Mouse (Mus musculus) heart, embryonic 11.5 days (tissue): ENCODE results near the gene Tarsl2. TPM values are rescaled to one million over a fixed set of nuclear protein-coding genes. Genes with fewer than 3 reads are reported as not detected.

Experiments
- ATAC-seq: fragments of 200-750 bp; cut with Nextera tagmentation; replicated peaks from 2 replicates; pipeline ENCODE4 v1.8.0; 2017; ENCODE audit warnings: moderate library complexity; ENCODE audit not compliant: insufficient number of reproducible peaks, low FRiP score, low TSS enrichment
- H3K27ac ChIP-seq: fragments of 300-500 bp; sonication (generic); 2 replicates; pipeline ENCODE4 v1.5.1; 2014; ENCODE audit warnings: mild to moderate bottlenecking, low read depth, low read length
- H3K27me3 ChIP-seq: fragments of 300-500 bp; sonication (generic); 2 replicates; pipeline ENCODE4 v1.6.1; 2014; ENCODE audit warnings: mild to moderate bottlenecking, low read length, mixed read lengths; ENCODE audit not compliant: control insufficient read depth, insufficient read depth
- H3K36me3 ChIP-seq: fragments of 300-500 bp; sonication (generic); 2 replicates; pipeline ENCODE4 v1.6.1; 2014; ENCODE audit warnings: mild to moderate bottlenecking, low read length, moderate library complexity, mixed read lengths; ENCODE audit not compliant: control insufficient read depth, insufficient read depth
- H3K4me1 ChIP-seq: fragments of 300-500 bp; sonication (generic); 2 replicates; pipeline ENCODE4 v1.6.1; 2014; ENCODE audit warnings: low read length; ENCODE audit not compliant: control insufficient read depth, insufficient read depth
- H3K4me2 ChIP-seq: fragments of 300-500 bp; sonication (generic); 2 replicates; pipeline ENCODE4 v1.6.1; 2014; ENCODE audit warnings: mild to moderate bottlenecking, moderate library complexity
- H3K4me3 ChIP-seq: fragments of 300-500 bp; sonication (generic); 2 replicates; pipeline ENCODE4 v1.5.1; 2014; ENCODE audit warnings: low read depth, low read length
- H3K9ac ChIP-seq: fragments of 300-500 bp; sonication (generic); 2 replicates; pipeline ENCODE4 v1.6.1; 2014; ENCODE audit warnings: mild to moderate bottlenecking, low read depth, low read length, moderate library complexity
- H3K9me3 ChIP-seq: fragments of 300-500 bp; sonication (generic); replicated peaks from 2 replicates; pipeline ENCODE4 v1.6.1; 2016; ENCODE audit warnings: low read length; ENCODE audit not compliant: control insufficient read depth
- WGBS: fragments of 180-500 bp; shearing (Covaris S2); extraction: QIAGEN DNeasy Blood & Tissue Kit; methylation state at CpG from one replicate; pipeline ENCODE4 v1.1.7; 2014; ENCODE audit not compliant: insufficient replicate concordance; 5-methylcytosine and 5-hydroxymethylcytosine counted together
- polyA plus RNA-seq: library from polyadenylated mRNA; unstranded; fragments of >200 nt; fragmentation: Nextera tagmentation; extraction: Ambion mirVana; gene quantifications from 2 replicates; pipeline ENCODE4 v1.2.1, GENCODE M21; 2014

The Tarsl2 gene
- polyA plus RNA-seq, 1 experiment from 2014 or later: 19.5 TPM

DNA sequence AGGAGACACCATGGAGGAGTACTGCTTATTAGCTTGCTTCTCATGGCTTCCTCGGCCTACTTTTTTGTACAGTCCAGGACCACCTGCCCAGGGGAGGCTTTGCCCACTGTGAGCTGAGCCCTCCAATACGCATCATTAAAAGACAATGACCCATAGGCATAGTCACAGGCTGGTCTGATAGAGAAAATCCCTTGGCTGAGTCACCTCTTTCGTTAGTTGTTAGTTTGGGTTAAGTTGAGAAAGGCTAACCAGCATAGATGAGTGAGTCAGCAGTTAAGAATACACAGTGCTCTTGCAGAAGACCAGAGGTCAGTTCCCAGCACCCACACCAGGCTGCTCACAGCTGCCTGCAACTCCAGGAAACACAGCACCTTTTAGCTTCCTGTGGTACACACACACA, 21.4 kb upstream of the Tarsl2 start:
- WGBS: 78% methylated on average over 3 of the region's 3 CpGs
- H3K4me2 ChIP-seq: no peak overlapping the region
- H3K9me3 ChIP-seq: no peaks in the 10 kb centered on the region
- no peak for ATAC-seq
- H3K27me3 ChIP-seq: no peaks in the 10 kb centered on the region
- H3K9ac ChIP-seq: no peak overlapping the region
- no peak overlapping the region for H3K4me3 ChIP-seq
- H3K27ac ChIP-seq: no peak overlapping the region
- no peaks in the 10 kb centered on the region for H3K36me3 ChIP-seq
- no peaks in the 10 kb centered on the region for H3K4me1 ChIP-seq

DNA sequence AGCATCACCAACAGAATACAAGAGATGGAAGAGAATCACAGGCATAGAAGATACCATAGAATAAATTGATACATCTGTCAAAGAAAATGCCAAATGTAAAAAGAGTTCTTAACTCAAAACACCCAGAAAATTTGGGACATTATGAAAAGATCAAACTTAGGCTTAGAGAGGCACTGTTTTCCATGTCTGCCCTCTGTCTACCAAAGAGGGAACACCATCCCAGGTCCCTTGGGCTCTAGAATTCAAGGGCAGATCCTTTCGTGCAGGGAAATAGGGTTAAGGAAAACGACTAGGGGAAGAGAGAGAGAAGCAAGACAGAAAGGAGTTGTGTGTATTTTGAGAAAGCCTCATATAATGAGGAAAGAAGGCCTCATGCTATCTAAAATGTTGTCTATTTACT, 19.2 kb upstream of the Tarsl2 start:
- no peak overlapping the region for H3K27ac ChIP-seq
- H3K9ac ChIP-seq: no peak overlapping the region
- no peak for ATAC-seq
- H3K27me3 ChIP-seq: no peaks in the 10 kb centered on the region
- no peaks in the 10 kb centered on the region for H3K4me1 ChIP-seq
- no peak overlapping the region for H3K4me2 ChIP-seq
- no peak overlapping the region for H3K4me3 ChIP-seq
- H3K36me3 ChIP-seq: no peaks in the 10 kb centered on the region
- 41% methylated on average over 2 of the region's 2 CpGs for WGBS
- H3K9me3 ChIP-seq: no peaks in the 10 kb centered on the region

DNA sequence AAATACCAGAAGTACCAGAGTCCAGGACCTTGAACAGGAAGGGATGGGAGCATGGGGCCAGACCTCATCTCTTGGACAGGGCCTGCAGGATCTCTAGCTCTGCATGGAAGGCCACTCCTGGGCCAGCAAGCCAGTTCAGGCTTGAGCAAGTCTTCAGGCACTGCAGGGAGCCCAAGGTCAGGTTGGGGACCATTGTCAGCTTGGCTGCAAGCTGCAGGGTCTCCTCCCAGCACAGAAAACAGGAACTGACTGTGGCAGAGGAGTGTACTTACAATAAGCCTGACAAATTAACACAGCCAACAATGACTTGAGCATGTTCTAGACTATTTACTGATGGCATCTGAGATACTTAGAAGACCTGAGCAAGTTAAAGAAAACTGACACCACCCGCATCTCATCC, 14.9 kb upstream of the Tarsl2 start:
- WGBS: 86% methylated on average over 1 of the region's 1 CpGs
- Histone ChIP-seq H3K9me3 (no peaks in the 10 kb centered on the region), H3K4me3 (no peak overlapping the region), H3K4me2 (no peak overlapping the region), H3K4me1 (no peaks in the 10 kb centered on the region), H3K36me3 (no peaks in the 10 kb centered on the region), H3K27ac (no peak overlapping the region), H3K27me3 (no peaks in the 10 kb centered on the region), H3K9ac (no peak overlapping the region)
- no peak for ATAC-seq

DNA sequence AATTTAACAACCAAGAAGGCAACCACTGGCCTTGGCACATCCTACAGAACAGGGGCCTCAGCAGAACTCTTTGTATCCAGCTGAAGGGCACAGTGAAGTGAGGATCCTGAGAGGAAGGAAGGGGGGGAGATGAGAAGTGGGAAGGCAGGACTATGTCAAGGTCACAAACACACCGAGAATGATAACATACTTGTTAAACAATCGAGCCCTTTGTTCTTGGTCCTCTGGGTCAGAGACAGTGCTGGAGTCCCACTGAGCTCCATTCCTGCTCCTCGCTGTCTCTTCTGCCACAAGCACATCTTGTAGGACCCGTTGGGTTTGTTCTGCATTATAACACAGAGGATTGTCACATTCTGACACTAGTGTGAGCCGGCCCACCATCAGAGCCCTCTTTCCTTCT, 14.0 kb upstream of the Tarsl2 start:
- Histone ChIP-seq H3K9ac (no peak overlapping the region), H3K9me3 (no peaks in the 10 kb centered on the region), H3K36me3 (no peaks in the 10 kb centered on the region), H3K27me3 (no peaks in the 10 kb centered on the region; the same call in 1 of the 2 replicates), H3K4me2 (no peak overlapping the region), H3K4me1 (no peaks in the 10 kb centered on the region), H3K4me3 (no peak overlapping the region), H3K27ac (no peak overlapping the region)
- no peak for ATAC-seq
- WGBS: 56% methylated on average over 5 of the region's 5 CpGs

- H3K27me3 ChIP-seq: no peaks in the 10 kb centered on the region; the same call in 1 of the 2 replicates
- no peak for ATAC-seq
- no peaks in the 10 kb centered on the region for H3K9me3 ChIP-seq
- no peak overlapping the region for H3K4me2 ChIP-seq
- H3K9ac ChIP-seq: no peak overlapping the region
- no peaks in the 10 kb centered on the region for H3K4me1 ChIP-seq
- H3K36me3 ChIP-seq: no peaks in the 10 kb centered on the region
- 76% methylated on average over 6 of the region's 6 CpGs for WGBS
- H3K27ac ChIP-seq: no peak overlapping the region
- H3K4me3 ChIP-seq: no peak overlapping the region
These were observed 8.9 kb upstream of the Tarsl2 start for GRCm38 (mm10) chr7:65635831-65636230.

DNA sequence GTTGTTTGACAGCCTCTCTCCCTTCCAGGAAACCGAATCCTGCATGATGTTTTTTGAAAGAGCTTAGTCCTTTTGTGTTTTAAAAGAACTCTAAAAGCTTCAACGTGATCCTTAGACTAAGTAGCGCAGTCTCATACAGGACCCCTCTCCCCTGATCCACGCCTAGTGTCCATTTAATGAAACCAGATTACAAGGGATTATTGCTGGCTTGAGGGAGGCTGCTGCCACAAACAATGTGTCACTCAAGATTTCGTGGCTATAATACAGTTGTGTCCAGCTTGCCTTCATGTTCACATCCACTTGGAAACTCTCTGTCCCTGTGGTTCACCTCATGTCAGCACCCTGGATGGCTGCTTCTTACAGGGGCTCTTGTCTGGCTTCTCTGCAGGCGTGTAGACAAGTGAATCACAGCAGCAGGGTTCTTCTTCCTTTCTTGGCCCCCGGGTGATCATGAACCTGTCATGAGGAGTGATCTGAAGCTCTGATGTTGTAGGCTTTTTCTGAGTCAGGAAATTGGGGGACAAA, 8.3 kb upstream of the Tarsl2 start:
- Histone ChIP-seq H3K4me2 (no peak overlapping the region), H3K4me3 (no peak overlapping the region), H3K36me3 (no peaks in the 10 kb centered on the region), H3K9ac (no peak overlapping the region), H3K9me3 (no peaks in the 10 kb centered on the region), H3K27me3 (no peaks in the 10 kb centered on the region; the same call in 1 of the 2 replicates), H3K27ac (no peak overlapping the region), H3K4me1 (no peaks in the 10 kb centered on the region)
- WGBS: 63% methylated on average over 7 of the region's 7 CpGs
- no peak for ATAC-seq

GRCm38 (mm10) chr7:65638170-65638770, 6.4 kb upstream of the Tarsl2 start:
- Histone ChIP-seq H3K9me3 (no peaks in the 10 kb centered on the region), H3K27ac (no peak overlapping the region), H3K4me3 (no peak overlapping the region), H3K4me2 (no peak overlapping the region), H3K27me3 (peaks cover 7% of the 10 kb centered on the region; the same call in 1 of the 2 replicates), H3K4me1 (no peaks in the 10 kb centered on the region), H3K9ac (no peak overlapping the region), H3K36me3 (no peaks in the 10 kb centered on the region)
- ATAC-seq: no peak
- WGBS: 66% methylated on average over 7 of the region's 7 CpGs

DNA sequence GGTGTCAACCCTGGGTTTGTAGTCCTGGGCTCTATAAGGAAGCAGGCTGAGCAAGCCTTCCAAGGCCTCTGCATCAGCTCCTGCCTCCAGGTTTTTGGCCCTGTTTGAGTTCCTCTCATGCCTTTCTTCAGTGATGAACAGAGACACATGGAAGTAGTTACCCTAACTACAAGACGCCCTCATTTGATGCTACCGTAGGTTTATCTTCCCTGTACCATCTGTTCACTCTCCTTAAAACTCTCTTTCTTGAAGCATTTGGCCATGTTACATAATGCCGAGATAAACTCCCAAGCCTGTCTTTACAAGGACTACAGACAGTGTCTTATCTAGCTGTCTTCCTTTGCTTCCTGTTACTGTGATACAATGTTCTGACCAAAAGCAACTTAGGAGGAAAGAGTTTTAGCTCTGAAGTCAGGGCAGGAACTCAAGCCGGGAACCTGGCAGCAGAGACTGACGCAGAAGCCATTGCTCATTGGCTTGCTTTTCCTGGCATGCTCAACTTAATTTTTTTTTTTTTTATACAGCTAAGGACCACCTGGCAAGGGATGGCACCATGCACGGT, 4.8 kb upstream of the Tarsl2 start:
- peaks cover 8% of the 10 kb centered on the region; the same call in 1 of the 2 replicates for H3K27me3 ChIP-seq
- no peak overlapping the region for H3K4me2 ChIP-seq
- no peak overlapping the region for H3K9ac ChIP-seq
- no peak overlapping the region for H3K4me3 ChIP-seq
- 0 out of 2 replicates have a peak, but pooled peaks cover 3% of the 10 kb centered on the region for H3K4me1 ChIP-seq
- H3K36me3 ChIP-seq: no peaks in the 10 kb centered on the region
- no peak for ATAC-seq
- 42% methylated on average over 6 of the region's 6 CpGs for WGBS
- no peaks in the 10 kb centered on the region for H3K9me3 ChIP-seq
- H3K27ac ChIP-seq: peak overlapping the region; percentile 60

GRCm38 (mm10) chr7:65640672-65641071, 4.0 kb upstream of the Tarsl2 start:
- H3K4me2 ChIP-seq: no peak overlapping the region
- no peaks in the 10 kb centered on the region for H3K9me3 ChIP-seq
- no peak overlapping the region for H3K9ac ChIP-seq
- 45% methylated on average over 6 of the region's 6 CpGs for WGBS
- no peak overlapping the region for H3K4me3 ChIP-seq
- H3K36me3 ChIP-seq: no peaks in the 10 kb centered on the region
- ATAC-seq: no peak
- H3K27me3 ChIP-seq: peaks cover 8% of the 10 kb centered on the region; the same call in 1 of the 2 replicates
- 0 out of 2 replicates have a peak, but pooled peaks cover 3% of the 10 kb centered on the region for H3K4me1 ChIP-seq
- 0 out of 2 replicates have a peak overlapping the region, but pooled peaks have one; percentile 60 for H3K27ac ChIP-seq
